Mouse (Mus musculus): ENCODE measurements at regions not wholly inside any gene's neighbourhood (a gene's known extent, or its start where the extent isn't known, plus 50 kb on each side); places are given as distances from the start of the nearest gene placed in this dataset.

- TF ChIP-seq CTCF (conservative IDR thresholded peaks at IDR 0.05; ENCODE audit: insufficient read depth, insufficient read length, low read depth, low read length) (no peak), POLR2A (IDR thresholded peaks at IDR 0.05; ENCODE audit: low read depth, low read length) (no peak)
Measured at GRCm38 (mm10) chr7:83476861-83477260, 107.9 kb upstream of the Tmc3 start.
